Mouse (Mus musculus) ZHBTc4 (cell line): ENCODE measurements around the gene Prss57.

Experiments used
- DNase-seq: peaks from one replicate; pipeline ENCODE4 v3.0.0-alpha.2; 2011; ENCODE audit warnings: low read depth, low spot score

Gene Prss57

GRCm38 (mm10) chr10:79807826-79808225 is 17.1 kb upstream of the Prss57 start:
- no peak for DNase-seq

GRCm38 (mm10) chr10:79806972-79807371 is 16.2 kb upstream of the Prss57 start:
- peak; percentile 76 for DNase-seq

- no peak for DNase-seq
Measured at GRCm38 (mm10) chr10:79806331-79806730, 15.6 kb upstream of the Prss57 start.

- DNase-seq, result no peak
Measured at GRCm38 (mm10) chr10:79805636-79806035, 14.9 kb upstream of the Prss57 start.

- DNase-seq, result peak; percentile 82
Measured at GRCm38 (mm10) chr10:79803716-79804323, 13.1 kb upstream of the Prss57 start.

GRCm38 (mm10) chr10:79802331-79802971 is 11.7 kb upstream of the Prss57 start:
- peak; percentile 59 for DNase-seq

GRCm38 (mm10) chr10:79801837-79802236 is 11.1 kb upstream of the Prss57 start:
- no peak for DNase-seq

GRCm38 (mm10) chr10:79800508-79800907 is 9.7 kb upstream of the Prss57 start:
- no peak for DNase-seq

GRCm38 (mm10) chr10:79798289-79798928 is 7.6 kb upstream of the Prss57 start:
- DNase-seq, result no peak

- DNase-seq, result peak; percentile 44
Measured at GRCm38 (mm10) chr10:79797326-79797725, 6.6 kb upstream of the Prss57 start.

- DNase-seq, result no peak
Measured at GRCm38 (mm10) chr10:79795905-79796304, 5.1 kb upstream of the Prss57 start.

GRCm38 (mm10) chr10:79794491-79794931 is 3.8 kb upstream of the Prss57 start:
- DNase-seq, result peak; percentile 43

- peak; percentile 39 for DNase-seq
Measured at GRCm38 (mm10) chr10:79793738-79794490, 3.2 kb upstream of the Prss57 start.

- DNase-seq, result peak; percentile 75
Measured at GRCm38 (mm10) chr10:79793051-79793737, 2.4 kb upstream of the Prss57 start, which contains the start of gene Palm. Gene Palm (plus strand): TSS chr10:79793572.

- DNase-seq, result no peak
Measured at GRCm38 (mm10) chr10:79792339-79793040, 1.7 kb upstream of the Prss57 start.

- DNase-seq, result no peak
Measured at GRCm38 (mm10) chr10:79789581-79789980, 1.2 kb downstream of the Prss57 start.

GRCm38 (mm10) chr10:79788386-79789158 is 2.2 kb downstream of the Prss57 start:
- peak; percentile 76 for DNase-seq

GRCm38 (mm10) chr10:79783920-79784800 is 6.6 kb downstream of the Prss57 start:
- DNase-seq, result peak; percentile 84

- peak; percentile 76 for DNase-seq
Measured at GRCm38 (mm10) chr10:79783050-79783449, 7.7 kb downstream of the Prss57 start.
